Mouse (Mus musculus) E14TG2a.4 (cell line): Measurements from ENCODE around the gene Cdh20.

Source experiments
- CTCF ChIP-seq: conservative IDR thresholded peaks from 2 replicates; pipeline ENCODE4 v1.5.1; 2014; ENCODE audit warnings: low read length
- NANOG ChIP-seq: IDR thresholded peaks from 2 replicates; pipeline ENCODE4 v1.6.1; 2014; ENCODE audit warnings: borderline replicate concordance, low read length, mixed read lengths
- POU5F1 ChIP-seq: IDR thresholded peaks from 2 replicates; pipeline ENCODE4 v1.6.1; 2014; ENCODE audit warnings: low read length, borderline replicate concordance

DNA sequence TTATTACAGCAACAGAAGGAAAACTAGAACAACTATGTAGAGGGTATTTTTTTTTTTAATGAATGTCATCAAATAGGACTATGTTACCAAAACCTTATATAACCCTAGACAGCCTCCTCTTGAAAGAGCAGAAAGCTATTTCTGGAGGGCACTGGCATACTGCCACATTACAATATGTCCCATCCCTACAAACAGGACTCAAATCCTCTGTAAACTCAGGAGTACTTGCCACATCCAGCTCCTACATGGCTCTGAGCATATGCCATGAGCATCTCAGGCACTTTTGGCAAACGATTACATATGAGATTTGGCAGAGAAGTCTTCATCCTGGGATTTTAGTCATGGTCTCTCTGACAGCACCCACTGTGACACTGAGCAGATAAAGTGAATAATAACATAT is 235.5 kb downstream of the Cdh20 start:
- no peak for TF ChIP-seq NANOG
- TF ChIP-seq CTCF, result no peak
- no peak for TF ChIP-seq POU5F1
